Mouse (Mus musculus) CH12.LX (cell line): ENCODE data around the gene Slc6a12. TPM values are rescaled to one million over a fixed set of nuclear protein-coding genes. Genes with fewer than 3 reads are reported as not detected.

Source experiments
- DNase-seq: peaks from one replicate; pipeline ENCODE4 v3.0.0-alpha.2; 2013; ENCODE audit errors: extremely low read depth
- H3K27ac ChIP-seq: 2 replicates; pipeline ENCODE4 v1.5.1; 2012; ENCODE audit warnings: low read depth, mild to moderate bottlenecking, control low read depth, moderate library complexity; ENCODE audit not compliant: insufficient read depth
- H3K27me3 ChIP-seq: replicated peaks from 2 replicates; pipeline ENCODE3; 2012; ENCODE audit warnings: inconsistent platforms
- H3K36me3 ChIP-seq, 2 experiments: replicated peaks in 1 of 2; 2 replicates each; pipeline versions ENCODE3 to v1.6.1; 2012; ENCODE audit warnings: inconsistent platforms in 1 of 2, low read length in 1 of 2, mild to moderate bottlenecking in 1 of 2, mixed read lengths in 1 of 2, moderate library complexity in 1 of 2; ENCODE audit not compliant: control insufficient read depth in 1 of 2, insufficient read depth in 1 of 2
- H3K4me1 ChIP-seq, 2 experiments: 2 replicates each; pipeline ENCODE4 v1.6.1; 2012; ENCODE audit warnings: inconsistent platforms in 1 of 2, moderate library complexity in 1 of 2; ENCODE audit not compliant: insufficient read depth in 2 of 2, control insufficient read depth in 1 of 2
- H3K4me2 ChIP-seq: 2 replicates; pipeline ENCODE4 v1.6.1; 2012; ENCODE audit warnings: low read depth, mild to moderate bottlenecking, control low read depth; ENCODE audit not compliant: poor library complexity, insufficient read depth, severe bottlenecking
- H3K4me3 ChIP-seq, 3 experiments: fragments of 150-350 bp in 1 of 3; sonication (generic) in 1 of 3; replicated peaks in 1 of 3; 2 replicates each; pipeline versions ENCODE3 to v1.5.1; 2011 to 2012; ENCODE audit warnings: low read depth in 2 of 3, low read length in 2 of 3, mild to moderate bottlenecking in 2 of 3, moderate library complexity in 2 of 3, control low read depth in 1 of 3, improper control_type of control experiment in 1 of 3, inconsistent platforms in 1 of 3, mixed read lengths in 1 of 3; ENCODE audit not compliant: poor library complexity in 1 of 3
- H3K79me2 ChIP-seq: replicated peaks from 2 replicates; pipeline ENCODE4 v1.6.1; 2012; ENCODE audit warnings: mild to moderate bottlenecking, moderate library complexity; ENCODE audit not compliant: control insufficient read depth, poor library complexity, insufficient read depth, severe bottlenecking; ENCODE audit errors: extremely low read depth
- H3K9ac ChIP-seq: 2 replicates; pipeline ENCODE4 v1.6.1; 2012; ENCODE audit warnings: low read depth, mild to moderate bottlenecking, control low read depth, moderate library complexity; ENCODE audit not compliant: insufficient read depth
- H3K9me3 ChIP-seq: replicated peaks from 2 replicates; pipeline ENCODE3; 2012; ENCODE audit warnings: low read length, inconsistent platforms, mixed read lengths
- BHLHE40 ChIP-seq: IDR thresholded peaks from 2 replicates; pipeline ENCODE4 v1.6.1; 2011; ENCODE audit warnings: mild to moderate bottlenecking, low read depth, low read length, improper control_type of control experiment
- CTCF ChIP-seq, 2 experiments: IDR thresholded peaks in 1 of 2; conservative IDR thresholded peaks in 1 of 2; 2 replicates each; pipeline ENCODE4 v1.5.1; 2011 to 2012; ENCODE audit warnings: low read depth in 2 of 2, low read length in 2 of 2, improper control_type of control experiment in 1 of 2, inconsistent platforms in 1 of 2, mild to moderate bottlenecking in 1 of 2, moderate library complexity in 1 of 2
- E2F4 ChIP-seq: IDR thresholded peaks from 2 replicates; pipeline ENCODE4 v1.6.1; 2011; ENCODE audit warnings: low read depth, low read length, improper control_type of control experiment; ENCODE audit not compliant: insufficient replicate concordance
- EP300 ChIP-seq: IDR thresholded peaks from 2 replicates; pipeline ENCODE4 v1.6.1; 2011; ENCODE audit warnings: low read length, improper control_type of control experiment
- ETS1 ChIP-seq: conservative IDR thresholded peaks from 2 replicates; pipeline ENCODE4 v1.6.1; 2012; ENCODE audit warnings: low read depth, mild to moderate bottlenecking, inconsistent platforms, low read length, improper control_type of control experiment, moderate library complexity
- GABPA ChIP-seq: IDR thresholded peaks from 2 replicates; pipeline ENCODE4 v1.6.1; 2012; ENCODE audit warnings: low read depth, low read length, improper control_type of control experiment, inconsistent platforms; ENCODE audit not compliant: insufficient replicate concordance
- HCFC1 ChIP-seq: IDR thresholded peaks from 2 replicates; pipeline ENCODE4 v1.6.1; 2012; ENCODE audit warnings: low read depth, mild to moderate bottlenecking, inconsistent platforms, low read length, improper control_type of control experiment
- IRF4 ChIP-seq: IDR thresholded peaks from 2 replicates; pipeline ENCODE4 v1.6.1; 2014; ENCODE audit warnings: low read depth, mild to moderate bottlenecking, inconsistent platforms, low read length, improper control_type of control experiment
- JUN ChIP-seq: IDR thresholded peaks from 2 replicates; pipeline ENCODE4 v1.6.1; 2011; ENCODE audit warnings: low read depth, mild to moderate bottlenecking, low read length, improper control_type of control experiment, moderate library complexity; ENCODE audit not compliant: insufficient read depth
- KAT2A ChIP-seq: IDR thresholded peaks from 2 replicates; pipeline ENCODE4 v1.6.1; 2012; ENCODE audit warnings: low read length, improper control_type of control experiment, inconsistent platforms; ENCODE audit not compliant: insufficient replicate concordance
- MAFK ChIP-seq: IDR thresholded peaks from 2 replicates; pipeline ENCODE4 v1.6.1; 2011; ENCODE audit warnings: low read length, improper control_type of control experiment; ENCODE audit not compliant: insufficient replicate concordance
- MEF2A ChIP-seq: IDR thresholded peaks from 2 replicates; pipeline ENCODE4 v1.6.1; 2014; ENCODE audit warnings: low read depth, mild to moderate bottlenecking, inconsistent platforms, low read length, improper control_type of control experiment, borderline replicate concordance
- MYC ChIP-seq: IDR thresholded peaks from 2 replicates; pipeline ENCODE4 v1.6.1; 2011; ENCODE audit warnings: low read depth, mild to moderate bottlenecking, improper control_type of control experiment, low read length
- NELFE ChIP-seq: IDR thresholded peaks from 2 replicates; pipeline ENCODE4 v1.6.1; 2011; ENCODE audit warnings: low read depth, low read length, improper control_type of control experiment
- NRF1 ChIP-seq: IDR thresholded peaks from 2 replicates; pipeline ENCODE4 v1.6.1; 2014; ENCODE audit warnings: low read depth, mild to moderate bottlenecking, inconsistent platforms, low read length, improper control_type of control experiment, moderate library complexity
- PAX5 ChIP-seq: IDR thresholded peaks from 2 replicates; pipeline ENCODE4 v1.6.1; 2012; ENCODE audit warnings: low read length, inconsistent platforms, mixed read lengths
- POLR2A ChIP-seq: IDR thresholded peaks from 2 replicates; pipeline ENCODE4 v1.6.1; 2011; ENCODE audit warnings: low read depth, mild to moderate bottlenecking, improper control_type of control experiment, low read length
- RCOR1 ChIP-seq: conservative IDR thresholded peaks from 2 replicates; pipeline ENCODE4 v1.6.1; 2012; ENCODE audit warnings: low read depth, mild to moderate bottlenecking, inconsistent platforms, low read length, improper control_type of control experiment
- SMC3 ChIP-seq: IDR thresholded peaks from 2 replicates; pipeline ENCODE4 v1.6.1; 2011; ENCODE audit warnings: low read depth, low read length, improper control_type of control experiment
- TBP ChIP-seq: conservative IDR thresholded peaks from 2 replicates; pipeline ENCODE4 v1.6.1; 2011; ENCODE audit warnings: low read depth, low read length, improper control_type of control experiment
- TCF12 ChIP-seq: IDR thresholded peaks from 2 replicates; pipeline ENCODE4 v1.6.1; 2014; ENCODE audit warnings: low read depth, mild to moderate bottlenecking, inconsistent platforms, low read length, improper control_type of control experiment
- UBTF ChIP-seq: IDR thresholded peaks from 2 replicates; pipeline ENCODE4 v1.6.1; 2012; ENCODE audit warnings: low read depth, mild to moderate bottlenecking, inconsistent platforms, low read length, improper control_type of control experiment, moderate library complexity
- USF1 ChIP-seq: IDR thresholded peaks from 2 replicates; pipeline ENCODE4 v1.6.1; 2014; ENCODE audit warnings: low read depth, mild to moderate bottlenecking, inconsistent platforms, low read length, improper control_type of control experiment
- dilution Hi-C: fragments of 300-500 bp; cut with MboI; formaldehyde crosslinking; loops from 2 replicates; pipeline ENCODE4 v1.14.3; 2020; ENCODE audit warnings: low sequenced_read_pairs; ENCODE audit not compliant: extremely low pct_unique_long_range_greater_than_20kb, extremely low pct_ligation_motif_present
- in situ Hi-C: fragments of 300-500 bp; cut with MboI; formaldehyde crosslinking; loops from 3 replicates; pipeline ENCODE4 v1.14.3; 2019; ENCODE audit warnings: low sequenced_read_pairs, low pct_ligation_motif_present, low pct_unique_long_range_greater_than_20kb, mixed read lengths
- polyA plus RNA-seq: library from polyadenylated mRNA; unstranded; fragments of >175 nt; gene quantifications from 2 replicates; pipeline ENCODE4 v1.2.1, GENCODE M21; 2012; ENCODE audit warnings: low read depth; ENCODE audit not compliant: insufficient read length
- total RNA-seq, 2 experiments: library from RNA; depleted of rRNA; stranded (reverse); fragments of 300-350 nt in 1 of 2; fragments of >200 nt in 1 of 2; gene quantifications; 2 replicates each; pipeline ENCODE4 v1.2.3; 2012 to 2014

Slc6a12 gene
- total and polyA plus RNA-seq, 3 experiments: 0.55 to 2.5 (median 2.5) TPM

DNA sequence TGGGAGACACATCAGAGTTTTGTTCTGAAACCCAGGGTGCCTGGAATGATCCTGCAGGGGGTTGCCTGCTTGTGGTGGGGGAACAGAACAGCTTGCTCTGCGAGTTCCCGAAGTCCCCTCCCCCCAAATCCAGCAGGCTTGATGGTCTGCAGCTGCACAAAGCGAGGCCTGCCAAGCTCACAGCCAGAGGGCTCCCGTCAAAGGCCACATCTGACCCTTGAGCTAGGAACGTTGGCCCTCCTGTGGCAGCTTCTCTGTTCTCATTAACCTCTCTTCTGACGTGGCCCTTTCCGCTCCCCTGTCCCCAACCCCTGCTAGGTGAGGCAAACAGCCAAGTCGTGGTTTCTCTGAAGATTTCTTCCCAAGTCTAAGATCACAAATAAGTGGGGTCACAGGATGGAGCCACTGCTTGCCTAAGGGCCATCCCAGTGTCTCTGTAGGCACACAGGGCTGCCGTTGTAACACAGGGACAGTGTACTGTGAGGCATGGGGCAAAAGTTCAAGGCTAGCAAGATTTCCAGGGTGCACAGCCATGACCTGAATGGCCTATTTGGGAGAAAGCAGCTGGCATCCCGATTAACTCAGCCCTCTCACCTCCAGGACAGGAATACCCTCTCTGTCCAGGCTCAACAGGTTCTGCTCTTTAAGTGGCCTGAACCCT is 12.9 kb upstream of the Slc6a12 start:
- H3K36me3 ChIP-seq: no peaks in the 10 kb centered on the region
- no peak overlapping the region for H3K27ac ChIP-seq
- no peak overlapping the region for H3K4me3 ChIP-seq
- in situ Hi-C loops (loop anchor here (5.0 to 10.0 kb wide), 2 partner anchors 37 to 205 kb away; no protein-coding TSS in a partner anchor), dilution Hi-C loops (no loop called here)
- peaks cover 62% of the 10 kb centered on the region for H3K27me3 ChIP-seq
- H3K4me1 ChIP-seq: peaks cover 5 to 7% of the 10 kb centered on the region in 2 experiments; a peak in 2 of 4 replicates
- H3K79me2 ChIP-seq: no peaks in the 10 kb centered on the region
- DNase-seq: no peak
- H3K9ac ChIP-seq: no peak overlapping the region
- no peak overlapping the region for H3K4me2 ChIP-seq
- no peaks in the 10 kb centered on the region for H3K9me3 ChIP-seq
- no peak for TF ChIP-seq NELFE
- no peak for TF ChIP-seq POLR2A
- no peak for TF ChIP-seq TBP

DNA sequence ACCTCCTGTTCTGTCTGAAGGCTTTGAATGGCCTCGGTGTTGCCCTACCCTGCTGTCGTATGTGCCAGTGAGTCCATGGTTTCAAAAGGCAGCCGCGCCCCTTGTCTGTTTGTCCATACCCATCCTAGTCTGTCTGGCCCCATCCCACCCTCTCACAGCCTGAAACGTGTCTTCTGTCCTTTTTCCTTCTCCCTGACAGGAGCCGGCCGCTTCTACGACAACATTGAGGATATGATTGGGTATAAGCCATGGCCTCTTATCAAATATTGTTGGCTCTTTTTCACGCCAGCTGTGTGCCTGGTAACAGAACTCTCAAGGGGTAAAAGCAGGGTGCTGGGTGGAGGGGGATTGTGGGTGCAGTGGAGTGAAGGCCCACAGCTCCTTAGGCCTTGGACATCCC is 7.0 kb upstream of the Slc6a12 start:
- peak overlapping the region; percentile 34; the same call in 1 of the 2 replicates for H3K27ac ChIP-seq
- TF ChIP-seq UBTF (no peak), JUN (no peak), SMC3 (no peak), E2F4 (no peak)
- in situ Hi-C loops: loop anchor here (5.0 to 10.0 kb wide), 2 partner anchors 149 to 199 kb away; no protein-coding TSS in a partner anchor
- H3K4me3 ChIP-seq: peak overlapping the region in 1 of 3 experiments; percentile 68
- H3K9ac ChIP-seq: no peak overlapping the region
- no peaks in the 10 kb centered on the region for H3K79me2 ChIP-seq
- peaks cover 11 to 29% of the 10 kb centered on the region in 2 experiments for H3K4me1 ChIP-seq
- dilution Hi-C loops: no loop called here
- peak overlapping the region; percentile 26; the same call in 1 of the 2 replicates for H3K4me2 ChIP-seq
- peaks cover 17% of the 10 kb centered on the region for H3K27me3 ChIP-seq
- peaks cover 0 to 13% of the 10 kb centered on the region in 2 experiments for H3K36me3 ChIP-seq
- DNase-seq: no peak
- H3K9me3 ChIP-seq: no peaks in the 10 kb centered on the region

DNA sequence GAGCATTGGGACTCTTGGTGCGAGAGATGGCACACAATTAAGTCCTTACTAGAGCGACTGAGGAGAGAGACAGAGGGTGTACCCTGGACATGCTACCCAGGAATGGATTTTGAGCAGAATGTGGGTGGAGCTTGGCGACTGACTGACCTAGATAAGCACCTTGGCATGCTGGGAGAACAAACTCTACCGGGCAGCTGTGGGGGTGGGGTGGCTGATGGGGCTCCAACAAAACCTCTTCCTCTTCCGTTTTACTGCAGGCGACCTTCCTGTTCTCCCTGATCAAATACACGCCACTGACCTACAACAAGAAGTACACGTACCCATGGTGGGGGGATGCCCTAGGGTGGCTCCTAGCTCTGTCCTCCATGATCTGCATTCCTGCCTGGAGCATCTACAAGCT is 6.3 kb upstream of the Slc6a12 start:
- Histone ChIP-seq H3K9me3 (no peaks in the 10 kb centered on the region), H3K4me1 (peaks cover 14 to 36% of the 10 kb centered on the region in 2 experiments), H3K4me2 (peak overlapping the region; percentile 26; the same call in 1 of the 2 replicates), H3K4me3 (peak overlapping the region; percentile 68 to 80 (median 77)), H3K9ac (peak overlapping the region; percentile 70), H3K36me3 (peaks cover 0 to 13% of the 10 kb centered on the region in 2 experiments), H3K79me2 (no peaks in the 10 kb centered on the region), H3K27ac (peak overlapping the region; percentile 39; the same call in 1 of the 2 replicates), H3K27me3 (peaks cover 11% of the 10 kb centered on the region)
- peak; percentile 94 for DNase-seq
- dilution Hi-C loops (no loop called here), in situ Hi-C loops (loop anchor here (5.0 to 10.0 kb wide), 2 partner anchors 149 to 198 kb away; no protein-coding TSS in a partner anchor)
- no peak for TF ChIP-seq PAX5
- TF ChIP-seq NELFE: peak; percentile 82
- TF ChIP-seq NRF1: 0 out of 2 replicates have a peak, but pooled peaks have one; percentile 6
- TF ChIP-seq TBP: peak; percentile 90
- TF ChIP-seq KAT2A: no peak
- no peak for TF ChIP-seq GABPA
- TF ChIP-seq UBTF: no peak
- peak; percentile 81 for TF ChIP-seq HCFC1
- TF ChIP-seq JUN: no peak
- TF ChIP-seq EP300: no peak
- TF ChIP-seq USF1: no peak
- TF ChIP-seq MYC: no peak
- no peak for TF ChIP-seq ETS1
- no peak for TF ChIP-seq CTCF (conservative IDR thresholded peaks at IDR 0.05 in 1 of 2, IDR thresholded peaks at IDR 0.05 in 1 of 2; ENCODE audit: low read depth in 2 of 2, low read length in 2 of 2)
- peak; percentile 54; the same call in 1 of the 2 replicates for TF ChIP-seq MEF2A
- 0 out of 2 replicates have a peak, but pooled peaks have one; percentile 5 for TF ChIP-seq BHLHE40
- TF ChIP-seq MAFK: no peak
- peak; percentile 40; the same call in 1 of the 2 replicates for TF ChIP-seq TCF12
- no peak for TF ChIP-seq RCOR1
- peak; percentile 23; the same call in 1 of the 2 replicates for TF ChIP-seq IRF4
